8 mouse cellular contexts compared by ENCODE assay signal in the genomic region with DNA sequence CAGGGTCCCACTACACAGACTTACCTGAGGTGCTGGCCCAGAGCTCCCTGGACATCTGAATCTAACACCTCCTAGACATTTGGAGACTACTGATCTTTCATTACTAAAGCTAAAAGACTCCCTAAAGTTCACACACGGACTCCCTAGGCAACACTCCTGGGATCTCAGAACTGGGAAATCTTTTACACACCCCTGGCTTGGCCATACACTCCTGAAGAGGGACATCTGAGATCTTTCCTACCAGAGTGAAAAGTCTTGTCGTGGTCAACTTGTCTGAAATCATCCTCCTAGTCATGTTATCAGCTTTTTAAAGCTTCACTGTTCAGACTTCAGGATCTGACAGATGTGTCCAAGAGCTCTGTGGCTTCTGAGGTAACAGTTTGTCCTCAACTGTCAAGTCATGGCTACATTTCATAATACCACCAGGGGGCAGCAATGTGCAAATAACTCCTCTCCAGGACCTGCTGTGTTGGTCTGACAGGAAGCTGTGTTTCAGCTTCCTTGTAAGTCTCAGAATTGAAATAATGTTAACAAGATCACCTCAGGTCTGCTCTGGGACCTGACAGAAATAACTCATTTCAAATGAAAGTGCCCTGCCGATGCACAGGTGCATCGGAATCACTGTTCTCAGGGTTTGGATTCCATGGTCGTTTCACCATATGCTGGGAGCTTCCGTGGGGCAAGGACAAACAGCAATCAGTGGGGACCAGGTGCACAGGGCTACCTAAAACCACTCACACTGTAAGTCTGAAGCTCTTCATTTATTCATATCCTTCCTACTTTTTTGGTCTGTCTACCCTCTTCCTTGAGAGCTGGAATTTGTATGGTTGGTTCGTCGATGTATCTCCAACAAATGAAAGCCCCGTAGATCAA.
DNase-seq lines count a peak whose midpoint lies in the region; ATAC-seq lines count a peak whose summit lies in the region.

No protein-coding gene starts in this region.

- ATAC-seq in megakaryocyte progenitor cell, adult 5-6 weeks (replicated peaks; ENCODE audit: poor library complexity): peak; percentile 100
- ATAC-seq in erythroid progenitor cell, adult 5-6 weeks (replicated peaks; ENCODE audit: low FRiP score, poor library complexity, severe bottlenecking): no peak

- DNase-seq in T-cell, adult 2 months (ENCODE audit: low spot score): peak; percentile 58
- DNase-seq in cerebellum, adult 18-20 months: peak; percentile 47 to 48
- DNase-seq in frontal cortex, adult 2 months (ENCODE audit: extremely low spot score in 1 of 2, low spot score in 1 of 2): peak; percentile 60 to 94
- DNase-seq in induced T-regulatory cell, adult 2 months (ENCODE audit: low read depth): peak; percentile 76
- DNase-seq in left cerebral cortex, adult 11 months (ENCODE audit: low spot score): peak; percentile 67
- DNase-seq in right cerebral cortex, postnatal 10 days (ENCODE audit: low spot score in 2 of 2): peak; percentile 80 to 83
